Mouse (Mus musculus) CH12.LX (cell line): ENCODE measurements around the gene Ranbp10.

Experiments
- CHD1 ChIP-seq: IDR thresholded peaks from 2 replicates; pipeline ENCODE4 v1.6.1; 2012; ENCODE audit warnings: low read depth, low read length, improper control_type of control experiment, inconsistent platforms
- CTCF ChIP-seq, 2 experiments: IDR thresholded peaks in 1 of 2; conservative IDR thresholded peaks in 1 of 2; 2 replicates each; pipeline ENCODE4 v1.5.1; 2011 to 2012; ENCODE audit warnings: low read depth in 2 of 2, low read length in 2 of 2, improper control_type of control experiment in 1 of 2, inconsistent platforms in 1 of 2, mild to moderate bottlenecking in 1 of 2, moderate library complexity in 1 of 2
- EP300 ChIP-seq: IDR thresholded peaks from 2 replicates; pipeline ENCODE4 v1.6.1; 2011; ENCODE audit warnings: low read length, improper control_type of control experiment
- MAX ChIP-seq: IDR thresholded peaks from 2 replicates; pipeline ENCODE4 v1.6.1; 2011; ENCODE audit warnings: low read length, improper control_type of control experiment
- POLR2A ChIP-seq: IDR thresholded peaks from 2 replicates; pipeline ENCODE4 v1.6.1; 2011; ENCODE audit warnings: low read depth, mild to moderate bottlenecking, improper control_type of control experiment, low read length
- RAD21 ChIP-seq: IDR thresholded peaks from 2 replicates; pipeline ENCODE4 v1.6.1; 2011; ENCODE audit warnings: low read depth, mild to moderate bottlenecking, low read length, improper control_type of control experiment, moderate library complexity
- RCOR1 ChIP-seq: conservative IDR thresholded peaks from 2 replicates; pipeline ENCODE4 v1.6.1; 2012; ENCODE audit warnings: low read depth, mild to moderate bottlenecking, inconsistent platforms, low read length, improper control_type of control experiment
- UBTF ChIP-seq: IDR thresholded peaks from 2 replicates; pipeline ENCODE4 v1.6.1; 2012; ENCODE audit warnings: low read depth, mild to moderate bottlenecking, inconsistent platforms, low read length, improper control_type of control experiment, moderate library complexity
- USF1 ChIP-seq: IDR thresholded peaks from 2 replicates; pipeline ENCODE4 v1.6.1; 2014; ENCODE audit warnings: low read depth, mild to moderate bottlenecking, inconsistent platforms, low read length, improper control_type of control experiment
- ZNF384 ChIP-seq: IDR thresholded peaks from 2 replicates; pipeline ENCODE4 v1.6.1; 2012; ENCODE audit warnings: low read depth, low read length, improper control_type of control experiment, inconsistent platforms

GRCm38 (mm10) chr8:105825506-105825905, 1.6 kb downstream of the Ranbp10 start:
- TF ChIP-seq CTCF (conservative IDR thresholded peaks at IDR 0.05 in 1 of 2, IDR thresholded peaks at IDR 0.05 in 1 of 2; ENCODE audit: low read depth in 2 of 2, low read length in 2 of 2) (no peak), RAD21 (no peak), USF1 (no peak), EP300 (no peak), UBTF (no peak), MAX (no peak), RCOR1 (no peak), CHD1 (no peak), POLR2A (no peak), ZNF384 (no peak)
